Mouse (Mus musculus) kidney, postnatal 25 days (tissue): ENCODE data around the gene Urb1.

Experiments used
- DNase-seq, 2 experiments: peaks; one replicate each; pipeline ENCODE4 v3.0.0; 2021; ENCODE audit warnings: mixed read lengths in 2 of 2

Urb1 gene

GRCm38 (mm10) chr16:90822981-90823380, 12.8 kb upstream of the Urb1 start:
- peak in 1 of 2 experiments; percentile 38 for DNase-seq

- DNase-seq = no peak
These were observed 12.2 kb upstream of the Urb1 start for GRCm38 (mm10) chr16:90822284-90822935.

GRCm38 (mm10) chr16:90821046-90821697, 11.0 kb upstream of the Urb1 start:
- no peak for DNase-seq

- DNase-seq = no peak
These were observed 10.1 kb upstream of the Urb1 start for GRCm38 (mm10) chr16:90820326-90820725.

- DNase-seq = no peak
These were observed 1.9 kb upstream of the Urb1 start for GRCm38 (mm10) chr16:90812086-90812485.

GRCm38 (mm10) chr16:90810716-90811256, 573 bp upstream of the Urb1 start:
- no peak for DNase-seq

GRCm38 (mm10) chr16:90804466-90804865, 5.7 kb downstream of the Urb1 start:
- no peak for DNase-seq

- peak in 1 of 2 experiments; percentile 29 for DNase-seq
These were observed 8.3 kb downstream of the Urb1 start for GRCm38 (mm10) chr16:90801928-90802327.

GRCm38 (mm10) chr16:90801251-90801650, 9.0 kb downstream of the Urb1 start:
- DNase-seq = peak in 1 of 2 experiments; percentile 35

GRCm38 (mm10) chr16:90799840-90800239, 10.4 kb downstream of the Urb1 start:
- DNase-seq = peak in 1 of 2 experiments; percentile 29

- peak in 1 of 2 experiments; percentile 27 for DNase-seq
These were observed 11.4 kb downstream of the Urb1 start for GRCm38 (mm10) chr16:90798848-90799247.

- DNase-seq = peak in 1 of 2 experiments; percentile 29
These were observed 11.8 kb downstream of the Urb1 start for GRCm38 (mm10) chr16:90798446-90798845.

- peak in 1 of 2 experiments; percentile 15 for DNase-seq
These were observed 15.5 kb downstream of the Urb1 start for GRCm38 (mm10) chr16:90794708-90795107.

- DNase-seq = peak; percentile 64 to 83
These were observed 17.7 kb downstream of the Urb1 start for GRCm38 (mm10) chr16:90792500-90792899.

- peak in 1 of 2 experiments; percentile 9 for DNase-seq
These were observed 18.1 kb downstream of the Urb1 start for GRCm38 (mm10) chr16:90792066-90792465.

- peak in 1 of 2 experiments; percentile 6 for DNase-seq
These were observed 19.3 kb downstream of the Urb1 start for GRCm38 (mm10) chr16:90790946-90791345.

- DNase-seq = no peak
These were observed 21.6 kb downstream of the Urb1 start for GRCm38 (mm10) chr16:90788580-90788979.

GRCm38 (mm10) chr16:90785257-90785656, 25.0 kb downstream of the Urb1 start:
- DNase-seq = no peak

- no peak for DNase-seq
These were observed 26.9 kb downstream of the Urb1 start for GRCm38 (mm10) chr16:90783302-90783701.

- DNase-seq = no peak
These were observed 30.4 kb downstream of the Urb1 start for GRCm38 (mm10) chr16:90779783-90780182.

GRCm38 (mm10) chr16:90775946-90776520, 34.2 kb downstream of the Urb1 start:
- no peak for DNase-seq

- DNase-seq = no peak
These were observed 35.6 kb downstream of the Urb1 start for GRCm38 (mm10) chr16:90774646-90775045.

- no peak for DNase-seq
These were observed 36.0 kb downstream of the Urb1 start for GRCm38 (mm10) chr16:90774216-90774615.
